Mouse (Mus musculus) WW6 (cell line): ENCODE data around the gene Slc38a2.

Experiments
- DNase-seq: peaks from one replicate; pipeline ENCODE4 v3.0.0-alpha.2; 2013; ENCODE audit warnings: low read depth, low spot score

Gene Slc38a2

GRCm38 (mm10) chr15:96696486-96697284 is 2.8 kb downstream of the Slc38a2 start:
- DNase-seq, result no peak

- DNase-seq, result no peak
Observed at GRCm38 (mm10) chr15:96695455-96696421, 3.8 kb downstream of the Slc38a2 start.

- DNase-seq, result no peak
Observed at GRCm38 (mm10) chr15:96694988-96695387, 4.5 kb downstream of the Slc38a2 start.

GRCm38 (mm10) chr15:96693688-96694087 is 5.8 kb downstream of the Slc38a2 start:
- DNase-seq, result no peak

- no peak for DNase-seq
Observed at GRCm38 (mm10) chr15:96692401-96692800, 7.1 kb downstream of the Slc38a2 start.

- no peak for DNase-seq
Observed at GRCm38 (mm10) chr15:96691381-96691780, 8.1 kb downstream of the Slc38a2 start.

GRCm38 (mm10) chr15:96690829-96691228 is 8.7 kb downstream of the Slc38a2 start:
- no peak for DNase-seq

- no peak for DNase-seq
Observed at GRCm38 (mm10) chr15:96689919-96690318, 9.6 kb downstream of the Slc38a2 start.

- no peak for DNase-seq
Observed at GRCm38 (mm10) chr15:96688784-96689318, 10.7 kb downstream of the Slc38a2 start.

- DNase-seq, result no peak
Observed at GRCm38 (mm10) chr15:96688036-96688435, 11.5 kb downstream of the Slc38a2 start.

- no peak for DNase-seq
Observed at GRCm38 (mm10) chr15:96687366-96687765, 12.2 kb downstream of the Slc38a2 start.

GRCm38 (mm10) chr15:96686201-96687159 is 13.1 kb downstream of the Slc38a2 start:
- no peak for DNase-seq

- no peak for DNase-seq
Observed at GRCm38 (mm10) chr15:96685273-96685672, 14.3 kb downstream of the Slc38a2 start.

- no peak for DNase-seq
Observed at GRCm38 (mm10) chr15:96684132-96684830, 15.2 kb downstream of the Slc38a2 start.

- no peak for DNase-seq
Observed at GRCm38 (mm10) chr15:96678871-96679773, 20.4 kb downstream of the Slc38a2 start.

- no peak for DNase-seq
Observed at GRCm38 (mm10) chr15:96676518-96676917, 23.0 kb downstream of the Slc38a2 start.

GRCm38 (mm10) chr15:96675744-96676143 is 23.8 kb downstream of the Slc38a2 start:
- DNase-seq, result no peak

GRCm38 (mm10) chr15:96675055-96675454 is 24.5 kb downstream of the Slc38a2 start:
- DNase-seq, result no peak

GRCm38 (mm10) chr15:96674089-96674488 is 25.4 kb downstream of the Slc38a2 start:
- no peak for DNase-seq
